Mouse (Mus musculus): ENCODE data around the gene Pde3b.
"Not testable (repeated sequence)": the region's sequence is repeated elsewhere in the genome, so short reads cannot be mapped to it uniquely, and the experiment has no call there.

Gene Pde3b

DNA sequence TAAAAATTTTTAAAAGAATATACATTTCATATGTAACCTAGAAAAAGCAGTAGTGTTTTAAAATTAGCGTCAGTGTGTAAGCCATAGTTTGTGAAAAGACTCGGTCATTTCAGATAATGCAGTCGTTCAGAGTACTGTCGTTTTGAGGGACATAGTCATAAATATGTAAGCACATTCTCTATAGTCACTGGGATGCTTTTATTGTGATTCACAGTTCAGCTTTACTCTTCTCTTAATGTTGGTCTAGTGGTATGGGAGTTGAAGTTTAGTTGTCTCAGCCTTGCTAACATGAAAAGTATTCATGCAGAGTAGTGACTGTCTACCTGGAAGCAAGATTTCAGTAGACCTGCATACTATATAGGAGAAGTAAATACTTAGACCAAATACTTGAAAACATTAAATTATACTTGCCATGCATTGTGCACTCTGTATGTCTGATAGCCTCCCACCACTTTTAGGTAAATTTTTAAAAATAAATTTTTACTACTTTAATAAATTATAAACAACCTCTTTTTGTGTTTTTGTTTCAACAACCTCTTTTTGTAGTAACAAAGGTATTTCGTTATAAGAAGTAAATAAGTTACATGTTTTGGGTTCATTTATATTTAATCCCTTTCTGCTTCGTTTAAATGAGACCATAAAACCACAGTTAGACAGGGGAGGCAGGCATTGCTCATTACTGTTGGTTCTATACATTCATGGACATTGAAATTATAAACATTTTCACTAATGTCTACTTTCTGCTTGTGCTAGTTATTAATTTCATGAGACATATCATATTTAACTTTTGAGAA lies 65.3 kb downstream of the Pde3b start:
- no peak for DNase-seq

DNA sequence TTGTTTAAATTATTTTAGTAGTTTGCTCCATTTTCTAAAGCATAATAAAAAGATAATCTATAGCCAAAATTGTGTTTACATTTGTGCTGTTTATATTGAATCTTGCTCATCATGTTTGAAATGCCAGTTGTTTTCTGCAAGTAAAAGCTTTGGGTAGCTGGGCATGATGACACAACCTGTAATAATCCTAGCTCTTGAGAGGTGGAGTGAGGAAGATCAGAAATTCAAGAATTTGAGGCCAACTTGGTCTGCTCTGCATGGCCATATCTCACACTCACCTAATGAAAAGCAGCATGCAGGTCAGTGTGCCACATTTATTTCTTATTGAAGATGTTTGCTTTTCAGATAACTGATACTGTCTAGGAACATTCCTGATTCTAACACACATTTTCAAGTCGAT lies 65.9 kb downstream of the Pde3b start:
- DNase-seq: no peak

GRCm38 (mm10) chr7:114481429-114481931 lies 66.4 kb downstream of the Pde3b start:
- no peak for DNase-seq

DNA sequence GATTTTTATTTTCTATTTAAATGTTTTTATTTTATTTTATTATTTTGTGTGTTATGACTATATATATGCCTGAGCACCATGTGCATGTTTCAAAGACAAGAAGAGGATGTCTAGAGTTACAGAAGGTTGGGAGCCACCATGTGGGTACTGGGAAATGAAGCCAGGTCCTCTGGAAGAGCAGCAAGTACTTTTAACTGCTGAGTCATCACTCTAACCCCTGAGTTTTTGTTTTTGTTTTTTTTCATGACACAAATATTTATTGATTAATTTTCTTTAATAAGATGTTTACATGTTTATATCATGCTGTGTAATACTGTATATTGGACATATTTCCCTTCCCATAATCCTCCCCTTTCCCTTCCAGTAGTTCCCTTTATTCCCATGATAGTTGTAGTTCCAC lies 77.5 kb downstream of the Pde3b start:
- DNase-seq: no peak

GRCm38 (mm10) chr7:114494033-114494432 lies 79.0 kb downstream of the Pde3b start:
- DNase-seq: peak; percentile 26

- no peak for DNase-seq
Observed at GRCm38 (mm10) chr7:114499293-114499692, 84.2 kb downstream of the Pde3b start.

DNA sequence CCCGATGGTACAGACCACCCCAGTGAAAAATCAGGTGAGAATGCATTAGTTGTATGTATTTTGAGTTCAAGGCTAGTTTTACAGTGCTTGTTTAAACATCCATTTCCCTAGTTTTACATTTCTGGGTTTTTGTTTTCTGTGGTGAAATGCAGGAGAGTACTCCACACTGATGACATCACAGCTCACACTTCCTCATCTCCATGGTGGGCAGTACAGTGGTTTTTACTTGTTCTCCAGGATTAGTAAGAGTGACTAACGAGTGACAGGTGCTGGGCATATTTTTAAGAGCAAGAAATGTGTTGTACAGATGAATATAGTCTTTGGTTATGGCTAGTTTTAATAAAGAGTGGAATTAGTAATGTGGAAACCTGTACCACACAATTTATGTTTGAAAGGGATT lies 93.8 kb downstream of the Pde3b start:
- DNase-seq: no peak

DNA sequence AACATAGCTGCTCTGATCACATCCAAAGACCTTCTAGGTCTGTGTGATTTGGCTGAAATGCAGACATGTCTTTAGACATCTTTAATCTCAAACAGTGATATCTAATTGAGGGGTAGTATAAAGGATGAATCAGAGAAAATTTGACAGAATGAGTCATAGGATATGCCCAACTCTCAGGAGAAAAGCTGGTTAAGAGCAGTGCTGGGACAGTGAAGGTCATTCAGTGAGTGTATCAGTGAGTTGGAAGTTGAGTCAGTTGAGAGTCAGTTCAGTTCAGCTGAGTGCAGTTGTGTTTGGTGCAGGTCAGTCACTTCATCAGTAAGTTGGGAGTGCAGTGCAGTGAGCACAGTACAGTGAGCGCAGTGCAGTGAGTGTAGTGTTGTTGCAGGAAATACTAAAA lies 105.0 kb downstream of the Pde3b start:
- DNase-seq: no peak

DNA sequence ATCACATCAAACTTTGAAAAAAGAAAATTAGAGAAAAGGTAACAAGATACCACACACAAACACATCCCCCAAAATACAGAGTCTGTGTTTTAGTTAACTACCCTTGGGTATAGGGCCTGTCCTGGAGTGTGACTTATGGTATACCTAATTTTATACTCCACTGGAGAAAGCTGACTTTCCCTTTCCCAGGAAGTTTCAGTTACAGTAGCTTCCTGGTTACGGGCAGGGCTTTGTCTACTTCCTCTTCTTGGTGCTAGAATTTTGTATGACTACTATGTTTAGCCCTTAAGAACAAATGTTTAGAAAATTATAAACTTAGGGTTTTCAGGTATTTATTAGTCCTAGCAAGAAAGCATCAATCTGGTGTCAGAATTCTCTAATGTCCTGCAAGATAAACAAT lies 111.2 kb downstream of the Pde3b start:
- DNase-seq: no peak

DNA sequence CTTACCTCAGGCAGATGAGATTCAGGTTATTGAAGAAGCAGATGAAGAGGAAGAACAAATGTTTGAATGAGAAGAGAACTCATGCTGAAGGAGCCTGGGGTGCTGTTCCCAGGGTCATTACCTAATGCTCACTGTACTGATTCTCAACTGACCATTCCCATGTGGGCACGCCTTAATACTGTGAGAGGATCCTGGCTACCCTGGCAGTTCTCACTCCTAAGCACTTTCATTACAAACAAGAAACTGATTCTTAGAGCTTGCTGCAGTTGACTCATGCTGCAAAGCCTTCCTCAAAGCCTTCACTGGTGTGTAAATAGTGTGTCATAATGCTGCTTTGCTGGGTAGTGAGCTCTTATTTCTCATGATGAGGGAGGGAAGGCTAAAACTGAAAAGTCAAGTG lies 121.1 kb downstream of the Pde3b start:
- DNase-seq: no peak

GRCm38 (mm10) chr7:114562531-114563241 lies 147.6 kb downstream of the Pde3b start, which contains the start of gene Cyp2r1:
TSS of gene Cyp2r1 (minus strand) at chr7:114562972.
- DNase-seq: peak; percentile 74

DNA sequence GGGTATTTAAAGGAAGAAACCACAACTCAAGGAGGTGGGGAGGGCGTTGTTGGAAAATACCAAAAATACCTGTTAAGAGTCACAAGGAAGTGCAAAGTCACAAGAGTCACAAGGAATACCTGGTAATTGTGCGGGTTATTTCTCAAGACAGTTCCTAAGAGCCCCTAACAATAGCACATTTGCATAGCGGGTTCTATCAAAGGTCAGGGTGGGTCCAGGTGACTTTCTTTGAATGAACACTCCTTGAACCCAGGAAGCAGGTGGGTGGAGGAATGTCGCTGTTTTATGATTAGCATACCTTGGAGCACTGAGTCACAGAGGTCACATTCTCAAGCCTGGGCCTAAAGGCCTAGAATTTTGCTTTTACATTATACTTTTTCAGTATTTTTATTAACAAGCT lies 158.8 kb downstream of the Pde3b start:
- DNase-seq: not testable (repeated sequence)

- DNase-seq: no peak
Observed at GRCm38 (mm10) chr7:114576931-114577330, 161.8 kb downstream of the Pde3b start.

GRCm38 (mm10) chr7:114577665-114578064 lies 162.6 kb downstream of the Pde3b start:
- DNase-seq: no peak

GRCm38 (mm10) chr7:114580426-114580825 lies 165.3 kb downstream of the Pde3b start:
- DNase-seq: peak; percentile 52

- DNase-seq: no peak
Observed at GRCm38 (mm10) chr7:114581200-114581599, 166.1 kb downstream of the Pde3b start.

DNA sequence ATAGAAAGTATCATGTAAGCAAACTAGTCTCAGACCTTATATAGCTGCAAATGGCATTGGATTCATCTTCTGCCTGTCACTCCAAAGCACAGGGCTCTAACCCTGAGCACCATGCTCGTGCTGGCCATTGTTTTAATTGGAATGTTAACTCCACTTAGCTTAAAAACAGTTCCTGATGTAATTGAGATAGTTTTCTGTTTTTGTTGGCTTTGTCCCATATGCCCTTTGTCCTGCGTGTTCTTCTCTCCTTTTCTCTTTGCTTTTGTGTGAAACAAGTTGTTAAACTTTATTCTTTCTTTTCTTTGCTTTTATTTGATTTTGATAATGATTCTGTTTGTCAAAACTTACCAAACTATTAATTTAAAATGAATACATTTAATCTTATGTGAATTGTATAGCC lies 167.4 kb downstream of the Pde3b start:
- no peak for DNase-seq

Measured in cerebellum, adult 9-10 months (tissue).